Comparison of ENCODE assay signal across 8 mouse cellular contexts in genomic region chr1:134063086-134063772, GRCm38 (mm10). TPM values are rescaled to one million over a fixed set of nuclear protein-coding genes. Genes with fewer than 3 reads are reported as not detected.
DNase-seq lines count a peak whose midpoint lies in the region; ATAC-seq and TF ChIP-seq lines count a peak whose summit lies in the region.

No protein-coding gene starts in this region.

- TF ChIP-seq CTCF in kidney, postnatal 0 days (IDR thresholded peaks at IDR 0.05; ENCODE audit: low read depth): no peak

- H3K4me3 ChIP-seq in embryonic facial prominence, embryonic 10.5 days: peak overlapping the region; percentile 44
- peak overlapping the region in 1 of 2 experiments; percentile 3; a peak in 1 of 4 replicates for H3K4me3 ChIP-seq in heart, embryonic 14.5 days (ENCODE audit: control insufficient read depth in 1 of 2, insufficient read depth in 1 of 2, low read depth in 1 of 2, low read length in 2 of 2)
- H3K4me3 ChIP-seq in kidney, postnatal 0 days (replicated peaks; ENCODE audit: low read depth, low read length): peak overlapping the region; percentile 4; the same call in 1 of the 2 replicates
- no peak overlapping the region for H3K4me3 ChIP-seq in neural tube, embryonic 14.5 days (ENCODE audit: low read depth, low read length)

- peak overlapping the region; percentile 94 for H3K27ac ChIP-seq in embryonic facial prominence, embryonic 10.5 days (replicated peaks)
- peak overlapping the region; percentile 79 to 99 for H3K27ac ChIP-seq in heart, embryonic 14.5 days (replicated peaks in 1 of 2; ENCODE audit: control insufficient read depth in 1 of 2, insufficient read depth in 1 of 2, low read depth in 2 of 2, low read length in 2 of 2)
- peak overlapping the region; percentile 98 for H3K27ac ChIP-seq in kidney, postnatal 0 days
- H3K27ac ChIP-seq in neural tube, embryonic 14.5 days (ENCODE audit: low read depth, low read length): peak overlapping the region; percentile 97

- H3K4me2 ChIP-seq in heart, embryonic 14.5 days (ENCODE audit: low read length): peak overlapping the region; percentile 60
- peak overlapping the region; percentile 45 for H3K4me2 ChIP-seq in kidney, postnatal 0 days (ENCODE audit: low read length)
- peak overlapping the region; percentile 33 for H3K4me2 ChIP-seq in neural tube, embryonic 14.5 days (ENCODE audit: low read depth, low read length)

- WGBS in embryonic facial prominence, embryonic 10.5 days: 1% methylated on average over 33 of the region's 33 CpGs
- WGBS in heart, embryonic 14.5 days: 3% methylated on average over 33 of the region's 33 CpGs
- under 1% methylated on average over 33 of the region's 33 CpGs for WGBS in kidney, postnatal 0 days
- under 1% methylated on average over 31 of the region's 33 CpGs for WGBS in neural tube, embryonic 14.5 days

- peaks cover 11% of the 10 kb centered on the region; the same call in 1 of the 2 replicates for H3K27me3 ChIP-seq in embryonic facial prominence, embryonic 10.5 days (replicated peaks; ENCODE audit: low read depth, poor library complexity, severe bottlenecking)
- H3K27me3 ChIP-seq in heart, embryonic 14.5 days (ENCODE audit: control insufficient read depth, insufficient read depth, low read length): no peaks in the 10 kb centered on the region
- H3K27me3 ChIP-seq in kidney, postnatal 0 days (ENCODE audit: insufficient read depth, low read length): no peaks in the 10 kb centered on the region
- H3K27me3 ChIP-seq in neural tube, embryonic 14.5 days (ENCODE audit: control insufficient read depth, insufficient read depth, low read length): no peaks in the 10 kb centered on the region

- H3K9me3 ChIP-seq in embryonic facial prominence, embryonic 10.5 days: no peaks in the 10 kb centered on the region
- H3K9me3 ChIP-seq in heart, embryonic 14.5 days (ENCODE audit: control insufficient read depth, low read length): no peaks in the 10 kb centered on the region
- H3K9me3 ChIP-seq in kidney, postnatal 0 days (replicated peaks; ENCODE audit: low read length): no peaks in the 10 kb centered on the region
- no peaks in the 10 kb centered on the region for H3K9me3 ChIP-seq in neural tube, embryonic 14.5 days (ENCODE audit: control insufficient read depth, low read length)

- DNase-seq in layer of hippocampus, adult 11-12 months (ENCODE audit: low spot score): peak; percentile 57
- DNase-seq in layer of hippocampus, adult 9-10 months (ENCODE audit: low spot score): no peak
- peak; percentile 83 for DNase-seq in embryonic facial prominence, embryonic 10.5 days (ENCODE audit: low spot score)
- peak; percentile 78 for DNase-seq in kidney, postnatal 0 days (ENCODE audit: low spot score)
- DNase-seq in lung, adult 18-20 months: peak; percentile 73 to 79
- peak; percentile 75 for DNase-seq in testis, postnatal 10 days (ENCODE audit: low spot score)

- 0 out of 2 replicates have a peak, but pooled peaks have one; percentile 22 for ATAC-seq in heart, embryonic 14.5 days (ENCODE audit: insufficient number of reproducible peaks, insufficient read depth, low FRiP score, low read depth)
- peak; percentile 65 for ATAC-seq in kidney, postnatal 0 days (replicated peaks; ENCODE audit: low FRiP score, low read depth)
- ATAC-seq in neural tube, embryonic 14.5 days (ENCODE audit: low read depth): peak; percentile 62

- peak overlapping the region; percentile 62 for H3K9ac ChIP-seq in heart, embryonic 14.5 days (ENCODE audit: low read length)
- H3K9ac ChIP-seq in kidney, postnatal 0 days (ENCODE audit: low read depth, low read length): peak overlapping the region; percentile 56
- peak overlapping the region; percentile 39 for H3K9ac ChIP-seq in neural tube, embryonic 14.5 days (replicated peaks; ENCODE audit: low read depth, low read length)

- H3K36me3 ChIP-seq in embryonic facial prominence, embryonic 10.5 days (replicated peaks): no peaks in the 10 kb centered on the region
- H3K36me3 ChIP-seq in heart, embryonic 14.5 days (ENCODE audit: control insufficient read depth, insufficient read depth, low read length): no peaks in the 10 kb centered on the region
- no peaks in the 10 kb centered on the region for H3K36me3 ChIP-seq in kidney, postnatal 0 days (ENCODE audit: insufficient read depth, low read length)
- H3K36me3 ChIP-seq in neural tube, embryonic 14.5 days (ENCODE audit: control insufficient read depth, insufficient read depth, low read length): no peaks in the 10 kb centered on the region

- peaks cover 91% of the 10 kb centered on the region for H3K4me1 ChIP-seq in embryonic facial prominence, embryonic 10.5 days
- peaks cover 49 to 56% of the 10 kb centered on the region in 2 experiments for H3K4me1 ChIP-seq in heart, embryonic 14.5 days (ENCODE audit: control insufficient read depth in 2 of 2, insufficient read depth in 2 of 2, low read length in 2 of 2)
- peaks cover 76% of the 10 kb centered on the region for H3K4me1 ChIP-seq in kidney, postnatal 0 days (replicated peaks; ENCODE audit: insufficient read depth, low read length)
- peaks cover 47% of the 10 kb centered on the region for H3K4me1 ChIP-seq in neural tube, embryonic 14.5 days (ENCODE audit: control insufficient read depth, insufficient read depth, low read length)

RNA-seq across cellular contexts. Expression of gene Btg2, which starts 15.7 kb away (rescaled TPM):
- 32.5 and 40.4 TPM in 2 replicates for polyA plus RNA-seq in embryonic facial prominence, embryonic 10.5 days (2016; fragmentation: Nextera tagmentation; extraction: Ambion mirVana)
- 34.7 and 36.9 TPM in 2 replicates for polyA plus RNA-seq in heart, embryonic 14.5 days (2014; fragmentation: Nextera tagmentation; extraction: Ambion mirVana)
- 37.5 and 39.2 TPM in 2 replicates for polyA plus RNA-seq in kidney, postnatal 0 days (2015; fragmentation: Nextera tagmentation; extraction: Ambion mirVana)
- polyA plus RNA-seq in neural tube, embryonic 14.5 days (2014; fragmentation: Nextera tagmentation; extraction: Ambion mirVana): 22.4 and 26.9 TPM in 2 replicates

RNA-seq across cellular contexts. Expression of gene Fmod, which starts 26.2 kb away (rescaled TPM):
- polyA plus RNA-seq in embryonic facial prominence, embryonic 10.5 days (2016; fragmentation: Nextera tagmentation; extraction: Ambion mirVana): 2.0 and 2.2 TPM in 2 replicates
- polyA plus RNA-seq in heart, embryonic 14.5 days (2014; fragmentation: Nextera tagmentation; extraction: Ambion mirVana): 15.9 and 18.0 TPM in 2 replicates
- polyA plus RNA-seq in kidney, postnatal 0 days (2015; fragmentation: Nextera tagmentation; extraction: Ambion mirVana): 7.8 and 9.4 TPM in 2 replicates
- polyA plus RNA-seq in neural tube, embryonic 14.5 days (2014; fragmentation: Nextera tagmentation; extraction: Ambion mirVana): 0.23 and 13.8 TPM in 2 replicates

RNA-seq across cellular contexts. Expression of gene Chit1, which starts 47.8 kb away (rescaled TPM):
- polyA plus RNA-seq in embryonic facial prominence, embryonic 10.5 days (2016; fragmentation: Nextera tagmentation; extraction: Ambion mirVana): 0.09 TPM in 1 of 2 replicates, not detected in the other
- 0.46 and 0.96 TPM in 2 replicates for polyA plus RNA-seq in heart, embryonic 14.5 days (2014; fragmentation: Nextera tagmentation; extraction: Ambion mirVana)
- polyA plus RNA-seq in kidney, postnatal 0 days (2015; fragmentation: Nextera tagmentation; extraction: Ambion mirVana): 0.41 and 0.58 TPM in 2 replicates
- 0.52 and 1.4 TPM in 2 replicates for polyA plus RNA-seq in neural tube, embryonic 14.5 days (2014; fragmentation: Nextera tagmentation; extraction: Ambion mirVana)
